Mouse (Mus musculus) lung, embryonic 14.5 days (tissue): ENCODE measurements at regions not wholly inside any gene's neighbourhood (a gene's known extent, or its start where the extent isn't known, plus 50 kb on each side); places are given as distances from the start of the nearest gene placed in this dataset.

Experiments used
- ATAC-seq: fragments of 200-750 bp; cut with Nextera tagmentation; 2 replicates; pipeline ENCODE4 v1.8.0; 2017; ENCODE audit warnings: mild to moderate bottlenecking, moderate TSS enrichment, moderate library complexity; ENCODE audit not compliant: insufficient read depth
- DNase-seq: peaks from one replicate; pipeline ENCODE4 v3.0.0-alpha.2; 2015
- H3K27ac ChIP-seq: fragments of 300-500 bp; sonication (generic); 2 replicates; pipeline ENCODE4 v1.5.1; 2014; ENCODE audit warnings: low read depth, mild to moderate bottlenecking, moderate library complexity
- H3K27me3 ChIP-seq: fragments of 300-500 bp; sonication (generic); 2 replicates; pipeline ENCODE4 v1.6.1; 2014; ENCODE audit warnings: low read length, control low read depth; ENCODE audit not compliant: insufficient read depth
- H3K36me3 ChIP-seq: fragments of 300-500 bp; sonication (generic); 2 replicates; pipeline ENCODE4 v1.6.1; 2014; ENCODE audit warnings: control low read depth; ENCODE audit not compliant: insufficient read depth
- H3K4me1 ChIP-seq: fragments of 300-500 bp; sonication (generic); 2 replicates; pipeline ENCODE4 v1.6.1; 2014; ENCODE audit warnings: antibody characterized with exemption, control low read depth; ENCODE audit not compliant: insufficient read depth
- H3K4me2 ChIP-seq: fragments of 300-500 bp; sonication (generic); 2 replicates; pipeline ENCODE4 v1.6.1; 2014; ENCODE audit warnings: mild to moderate bottlenecking
- H3K4me3 ChIP-seq: fragments of 300-500 bp; sonication (generic); 2 replicates; pipeline ENCODE4 v1.5.1; 2014; ENCODE audit warnings: low read depth, low read length
- H3K9ac ChIP-seq: fragments of 300-500 bp; sonication (generic); 2 replicates; pipeline ENCODE4 v1.6.1; 2014
- H3K9me3 ChIP-seq: fragments of 300-500 bp; sonication (generic); 2 replicates; pipeline ENCODE4 v1.6.1; 2016; ENCODE audit warnings: low read depth, low read length, control low read depth
- CTCF ChIP-seq: IDR thresholded peaks from 2 replicates; pipeline ENCODE4 v1.5.1; 2016; ENCODE audit warnings: antibody characterized with exemption, low read depth
- WGBS: fragments of 180-500 bp; shearing (Covaris S2); extraction: QIAGEN DNeasy Blood & Tissue Kit; methylation state at CpG from one replicate; pipeline ENCODE4 v1.1.7; 2014; 5-methylcytosine and 5-hydroxymethylcytosine counted together

- H3K4me3 ChIP-seq = no peak overlapping the region
- ATAC-seq = no peak
- no peaks in the 10 kb centered on the region for H3K36me3 ChIP-seq
- no peak overlapping the region for H3K4me2 ChIP-seq
- WGBS = 50% methylated on average over 8 of the region's 8 CpGs
- no peak overlapping the region for H3K9ac ChIP-seq
- no peaks in the 10 kb centered on the region for H3K27me3 ChIP-seq
- no peak for TF ChIP-seq CTCF
- no peak for DNase-seq
- H3K27ac ChIP-seq = no peak overlapping the region
- no peaks in the 10 kb centered on the region for H3K4me1 ChIP-seq
- no peaks in the 10 kb centered on the region for H3K9me3 ChIP-seq
Measured at GRCm38 (mm10) chr8:109142495-109143158, 351.2 kb upstream of the Pmfbp1 start.

- TF ChIP-seq CTCF = no peak
- Histone ChIP-seq H3K36me3 (no peaks in the 10 kb centered on the region), H3K27me3 (no peaks in the 10 kb centered on the region), H3K4me2 (no peak overlapping the region), H3K4me1 (no peaks in the 10 kb centered on the region), H3K9me3 (peaks cover 7% of the 10 kb centered on the region; the same call in 1 of the 2 replicates), H3K27ac (no peak overlapping the region), H3K9ac (no peak overlapping the region), H3K4me3 (no peak overlapping the region)
- no peak for DNase-seq
- 64% methylated on average over 4 of the region's 4 CpGs for WGBS
- ATAC-seq = no peak
Measured at GRCm38 (mm10) chr8:109151711-109152110, 342.1 kb upstream of the Pmfbp1 start.

DNA sequence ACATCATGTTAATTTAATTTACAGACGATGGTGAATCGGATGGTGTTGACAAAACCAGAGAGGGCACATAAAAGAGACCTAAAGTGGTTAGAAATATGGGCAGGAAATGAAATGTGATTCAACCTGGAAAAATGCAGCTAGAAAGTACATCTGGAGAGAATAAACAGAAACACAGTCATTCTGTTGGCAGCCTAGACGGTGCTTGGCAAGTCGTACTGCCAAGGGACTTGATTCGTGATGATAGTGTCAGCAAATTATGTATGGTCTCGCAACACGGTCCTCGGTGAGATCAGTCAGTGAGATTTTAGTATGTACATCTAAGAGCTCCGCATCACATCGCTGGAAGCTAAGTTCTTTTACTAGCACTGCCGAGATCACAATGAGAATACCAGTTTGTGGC is 338.3 kb upstream of the Pmfbp1 start:
- no peaks in the 10 kb centered on the region for H3K27me3 ChIP-seq
- ATAC-seq (no peak), DNase-seq (no peak)
- H3K27ac ChIP-seq = no peak overlapping the region
- no peak overlapping the region for H3K4me2 ChIP-seq
- H3K4me3 ChIP-seq = no peak overlapping the region
- no peaks in the 10 kb centered on the region for H3K36me3 ChIP-seq
- WGBS = 58% methylated on average over 11 of the region's 11 CpGs
- no peaks in the 10 kb centered on the region for H3K4me1 ChIP-seq
- no peak overlapping the region for H3K9ac ChIP-seq
- H3K9me3 ChIP-seq = peaks cover 7% of the 10 kb centered on the region; the same call in 1 of the 2 replicates
- no peak for TF ChIP-seq CTCF

DNA sequence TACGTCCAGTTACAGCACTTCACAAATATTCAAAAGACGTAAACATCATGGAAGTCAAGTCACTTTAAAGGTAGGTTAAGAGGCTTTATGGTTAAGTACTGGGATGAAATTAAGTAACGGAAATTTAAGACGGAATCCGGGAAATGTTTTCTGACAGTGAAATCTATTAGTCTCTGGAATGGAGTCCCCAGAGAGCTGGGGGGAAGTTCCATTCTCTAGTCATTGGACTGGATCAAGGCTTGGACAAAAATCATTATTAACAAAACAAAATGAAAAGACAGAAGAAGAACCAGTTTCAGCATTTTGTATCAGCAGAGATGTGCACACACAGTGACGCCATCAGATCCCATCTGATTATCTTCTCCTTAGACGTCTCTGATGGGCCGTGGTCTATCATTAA is 337.8 kb upstream of the Pmfbp1 start:
- H3K27ac ChIP-seq = no peak overlapping the region
- no peaks in the 10 kb centered on the region for H3K4me1 ChIP-seq
- H3K4me2 ChIP-seq = no peak overlapping the region
- H3K27me3 ChIP-seq = no peaks in the 10 kb centered on the region
- 87% methylated on average over 8 of the region's 8 CpGs for WGBS
- no peak overlapping the region for H3K4me3 ChIP-seq
- DNase-seq (no peak), ATAC-seq (no peak)
- no peaks in the 10 kb centered on the region for H3K36me3 ChIP-seq
- peaks cover 7% of the 10 kb centered on the region; the same call in 1 of the 2 replicates for H3K9me3 ChIP-seq
- TF ChIP-seq CTCF = no peak
- H3K9ac ChIP-seq = no peak overlapping the region

DNA sequence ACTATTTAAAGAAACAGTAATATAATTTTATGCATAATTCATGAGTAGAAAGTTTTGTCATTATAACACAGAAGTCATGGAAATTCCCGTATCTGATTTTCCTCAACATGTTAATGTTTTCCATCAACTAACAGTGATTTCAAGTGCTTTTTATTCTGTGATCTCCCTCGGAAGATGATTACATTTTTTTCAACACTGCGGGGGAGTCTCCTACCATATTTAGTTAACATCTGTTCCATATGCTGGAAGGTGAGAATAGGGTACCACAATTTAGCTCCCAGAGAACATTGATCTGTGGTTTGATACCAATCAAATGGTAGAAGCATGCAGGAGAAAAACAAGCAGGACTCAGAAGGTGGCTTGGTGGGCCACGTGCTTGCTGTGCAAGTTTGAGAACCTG is 321.1 kb upstream of the Pmfbp1 start:
- WGBS = 72% methylated on average over 4 of the region's 4 CpGs
- peaks cover 4% of the 10 kb centered on the region; the same call in 1 of the 2 replicates for H3K9me3 ChIP-seq
- H3K4me1 ChIP-seq = no peaks in the 10 kb centered on the region
- no peak overlapping the region for H3K4me2 ChIP-seq
- no peaks in the 10 kb centered on the region for H3K36me3 ChIP-seq
- ATAC-seq = no peak
- H3K27ac ChIP-seq = no peak overlapping the region
- DNase-seq = no peak
- TF ChIP-seq CTCF = no peak
- no peaks in the 10 kb centered on the region for H3K27me3 ChIP-seq
- no peak overlapping the region for H3K9ac ChIP-seq
- no peak overlapping the region for H3K4me3 ChIP-seq

DNA sequence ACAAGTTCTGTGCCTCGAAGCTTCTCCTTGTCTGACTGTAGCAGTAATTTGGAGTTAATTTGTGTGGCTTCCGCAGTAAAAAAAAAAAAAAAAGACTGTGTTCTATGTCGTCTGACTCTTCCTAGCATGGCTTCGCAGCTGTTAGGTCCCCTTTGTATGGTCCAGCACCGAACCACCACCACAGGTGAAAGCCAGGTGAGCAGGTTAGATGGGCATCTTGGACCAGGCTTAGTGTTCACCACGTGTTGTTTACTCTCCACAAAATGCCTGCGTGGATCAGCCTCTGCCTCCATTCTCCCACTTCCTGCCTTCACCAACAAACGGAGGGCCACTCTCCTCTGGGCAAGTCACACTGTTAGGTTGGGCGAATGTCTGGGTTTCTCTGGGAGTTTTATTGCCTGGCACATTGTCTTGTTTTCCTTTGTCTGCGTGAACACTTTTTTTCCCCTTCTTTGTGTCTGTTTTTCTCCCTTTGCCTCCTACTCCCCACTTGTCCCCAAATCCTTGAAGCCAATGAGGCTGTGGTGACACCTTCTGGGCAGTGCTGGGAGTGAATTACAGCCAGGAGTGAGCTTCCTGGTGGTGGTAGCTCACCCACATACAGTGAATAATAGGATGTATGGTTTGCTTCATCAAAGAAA is 308.1 kb upstream of the Pmfbp1 start:
- peak; percentile 80; the same call in 1 of the 2 replicates for ATAC-seq

DNA sequence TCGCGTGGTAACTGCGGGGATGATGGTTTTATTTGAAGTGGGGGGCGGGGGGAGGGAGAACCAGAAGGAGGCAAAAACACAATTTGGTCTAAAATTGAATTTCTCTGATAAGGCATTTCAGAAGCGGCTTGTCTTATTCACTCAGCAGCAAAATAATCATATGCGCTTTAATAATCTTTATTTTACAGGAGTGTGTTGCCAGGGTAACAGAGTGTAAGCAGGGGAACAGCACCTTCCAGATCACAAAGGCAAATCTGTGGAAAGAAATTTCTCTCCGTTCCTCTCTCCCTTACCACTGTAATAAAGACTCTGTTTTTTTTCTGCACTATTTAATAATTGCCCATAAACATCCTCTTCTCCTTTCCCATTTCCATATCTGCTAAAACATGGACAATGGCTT is 306.2 kb upstream of the Pmfbp1 start:
- Histone ChIP-seq H3K27me3 (no peaks in the 10 kb centered on the region), H3K4me1 (peaks cover 4% of the 10 kb centered on the region; the same call in 1 of the 2 replicates)

More for the DNA sequence above, 308.1 kb upstream of the Pmfbp1 start:
- H3K4me1 ChIP-seq = peaks cover 4% of the 10 kb centered on the region; the same call in 1 of the 2 replicates
- H3K4me2 ChIP-seq = peak overlapping the region; percentile 62
- H3K9me3 ChIP-seq = no peaks in the 10 kb centered on the region
- peak overlapping the region; percentile 24 for H3K4me3 ChIP-seq
- no peaks in the 10 kb centered on the region for H3K36me3 ChIP-seq
- peak; percentile 97 for TF ChIP-seq CTCF
- no peaks in the 10 kb centered on the region for H3K27me3 ChIP-seq
- no peak overlapping the region; the same call in 1 of the 2 replicates for H3K27ac ChIP-seq
- WGBS = 24% methylated on average over 10 of the region's 10 CpGs
- peak overlapping the region; percentile 52 for H3K9ac ChIP-seq
- DNase-seq = peak; percentile 90

More for the DNA sequence above, 306.2 kb upstream of the Pmfbp1 start:
- no peaks in the 10 kb centered on the region for H3K9me3 ChIP-seq
- no peak for ATAC-seq
- no peak overlapping the region for H3K4me2 ChIP-seq
- DNase-seq = no peak
- H3K9ac ChIP-seq = no peak overlapping the region
- no peaks in the 10 kb centered on the region for H3K36me3 ChIP-seq
- WGBS = 62% methylated on average over 7 of the region's 7 CpGs
- H3K4me3 ChIP-seq = no peak overlapping the region
- TF ChIP-seq CTCF = no peak
- H3K27ac ChIP-seq = no peak overlapping the region
